Mouse (Mus musculus) retina, adult 2 months (tissue): ENCODE results near the gene Nt5dc3.
A peak's percentile ranks its signal among the peaks of the same experiment; 100 is the strongest.

Experiments used
- DNase-seq: peaks from one replicate; pipeline ENCODE4 v3.0.0-alpha.2; 2012; ENCODE audit warnings: low read depth, low spot score

Gene Nt5dc3

GRCm38 (mm10) chr10:86814292-86815131, 35.7 kb downstream of the Nt5dc3 start:
- no peak for DNase-seq

- DNase-seq: no peak
Observed at GRCm38 (mm10) chr10:86815133-86815532, 36.3 kb downstream of the Nt5dc3 start.

- DNase-seq: no peak
Observed at GRCm38 (mm10) chr10:86819649-86820165, 40.9 kb downstream of the Nt5dc3 start.

DNA sequence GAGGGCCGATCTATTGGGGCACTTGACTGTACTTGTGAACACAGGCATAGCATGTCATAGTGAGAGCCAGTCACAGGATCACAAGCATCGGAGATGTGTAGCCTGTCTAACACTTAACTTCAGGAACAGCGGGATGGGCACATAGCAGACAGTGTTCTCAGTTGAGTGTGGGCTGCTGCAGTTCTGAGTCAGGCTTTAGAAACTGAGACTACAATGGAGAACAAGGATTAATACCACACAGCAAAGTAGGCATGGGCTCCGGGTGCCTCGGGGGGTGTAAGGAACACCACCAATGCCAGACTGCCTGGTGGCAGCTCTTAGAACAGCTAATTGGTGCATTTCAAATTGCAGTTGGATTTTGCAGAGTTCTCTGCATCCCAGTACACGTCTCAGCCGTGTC, 42.2 kb downstream of the Nt5dc3 start:
- no peak for DNase-seq

DNA sequence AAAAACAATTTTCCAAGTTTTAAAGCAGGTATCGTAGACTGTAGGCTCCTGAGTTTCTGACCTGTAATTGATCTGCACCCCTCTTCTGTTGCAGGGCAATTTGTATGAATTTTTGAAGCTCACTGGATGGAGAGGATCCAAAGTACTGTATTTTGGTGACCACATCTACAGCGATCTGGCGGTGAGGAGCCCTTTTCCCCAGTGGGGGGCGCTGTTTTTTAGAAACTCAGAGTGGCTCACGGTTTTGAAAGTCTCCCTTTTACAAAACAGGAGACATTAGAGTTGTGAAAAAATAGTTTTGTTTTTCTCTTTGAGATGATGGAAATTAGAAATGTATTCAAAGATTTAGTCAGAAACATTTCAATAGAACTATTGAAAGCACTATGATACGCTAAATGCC, 45.3 kb downstream of the Nt5dc3 start:
- no peak for DNase-seq

- no peak for DNase-seq
Observed at GRCm38 (mm10) chr10:86824871-86825270, 46.1 kb downstream of the Nt5dc3 start.

- no peak for DNase-seq
Observed at GRCm38 (mm10) chr10:86825871-86826522, 47.2 kb downstream of the Nt5dc3 start.

GRCm38 (mm10) chr10:86826929-86827328, 48.1 kb downstream of the Nt5dc3 start:
- no peak for DNase-seq

GRCm38 (mm10) chr10:86828221-86829135, 49.7 kb downstream of the Nt5dc3 start:
- DNase-seq: no peak

DNA sequence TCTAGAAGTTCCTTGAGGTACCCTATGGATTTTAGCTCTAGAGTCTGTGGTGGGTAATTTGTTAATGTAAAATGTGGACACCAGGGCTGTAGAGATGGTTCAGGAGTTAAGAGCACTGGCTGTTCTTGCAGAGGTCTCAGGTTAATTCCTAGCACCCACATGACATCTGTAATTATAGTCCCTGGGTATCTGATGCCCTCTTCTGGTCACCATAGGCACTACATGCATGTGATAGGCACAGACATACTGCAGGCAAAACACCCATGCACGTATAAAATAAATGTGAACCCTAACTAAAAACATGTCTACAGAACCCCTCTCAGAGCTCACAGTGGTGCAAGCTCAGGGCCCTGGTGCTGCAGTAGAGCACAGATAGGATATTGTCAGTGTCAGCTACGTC, 50.7 kb downstream of the Nt5dc3 start:
- no peak for DNase-seq

GRCm38 (mm10) chr10:86836784-86837183, 58.0 kb downstream of the Nt5dc3 start:
- DNase-seq: no peak

DNA sequence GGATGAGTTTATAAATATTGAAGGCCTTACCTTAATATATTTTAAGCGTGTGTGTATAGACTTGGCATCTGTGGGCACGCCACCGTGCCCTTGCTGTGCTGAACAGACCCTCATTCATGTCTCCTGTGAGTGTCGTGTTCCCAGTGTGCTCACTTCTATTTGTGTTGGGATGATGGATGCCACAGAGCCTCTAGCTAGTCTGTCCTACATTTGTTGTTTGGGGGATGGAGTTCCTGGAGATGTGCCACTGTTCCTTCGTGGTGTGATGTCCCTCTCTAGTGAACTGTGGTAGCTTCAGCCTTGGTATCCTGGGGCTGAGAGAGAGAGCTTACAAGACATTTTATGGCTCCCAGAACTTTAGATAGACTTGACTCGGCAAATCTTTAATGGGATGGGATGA, 60.0 kb downstream of the Nt5dc3 start:
- no peak for DNase-seq

DNA sequence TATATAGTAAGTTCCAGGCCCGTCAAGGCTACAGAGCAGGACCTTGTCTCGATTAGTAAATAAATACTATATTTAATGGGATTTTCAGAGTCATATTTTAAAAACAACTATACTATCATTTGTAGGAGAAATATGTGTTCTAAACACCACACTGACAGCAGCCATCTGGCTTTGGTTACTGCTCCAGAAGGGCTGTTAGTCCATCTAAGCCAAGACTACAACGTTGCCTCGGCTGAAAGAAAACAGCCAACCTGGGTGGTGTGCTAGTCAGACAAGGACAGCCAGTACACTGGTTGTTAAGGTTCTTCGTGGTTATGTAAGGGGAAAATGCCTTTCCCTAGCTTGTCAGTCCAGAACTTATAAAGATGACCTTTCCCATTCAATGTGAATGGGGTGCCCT, 63.9 kb downstream of the Nt5dc3 start:
- DNase-seq: no peak

DNA sequence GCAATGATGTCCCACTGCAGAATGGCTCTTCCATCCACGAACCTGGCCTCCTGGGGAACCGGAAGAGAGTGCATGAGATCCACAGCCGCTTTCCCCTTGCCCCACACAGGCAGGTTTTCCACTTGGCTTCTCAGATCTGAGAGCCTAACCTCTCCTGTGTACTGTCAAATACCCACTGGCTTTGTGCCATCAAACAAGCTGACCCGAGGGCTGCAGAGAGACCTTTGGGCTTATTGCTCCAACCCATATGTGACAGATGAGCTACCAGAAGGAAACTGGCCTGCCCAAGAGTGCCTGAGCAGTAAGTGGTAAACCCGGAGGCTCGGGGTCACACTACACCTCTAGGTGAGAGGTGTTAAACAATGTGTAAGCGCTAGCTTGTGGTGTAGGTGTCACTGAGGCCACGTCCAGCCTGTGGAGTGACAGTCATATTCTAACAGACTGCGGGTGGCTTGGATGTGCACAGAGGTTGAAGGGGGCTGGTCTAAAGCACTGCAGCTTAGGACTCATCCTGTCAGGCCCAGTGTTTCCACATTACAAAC, 68.2 kb downstream of the Nt5dc3 start:
- DNase-seq: no peak

DNA sequence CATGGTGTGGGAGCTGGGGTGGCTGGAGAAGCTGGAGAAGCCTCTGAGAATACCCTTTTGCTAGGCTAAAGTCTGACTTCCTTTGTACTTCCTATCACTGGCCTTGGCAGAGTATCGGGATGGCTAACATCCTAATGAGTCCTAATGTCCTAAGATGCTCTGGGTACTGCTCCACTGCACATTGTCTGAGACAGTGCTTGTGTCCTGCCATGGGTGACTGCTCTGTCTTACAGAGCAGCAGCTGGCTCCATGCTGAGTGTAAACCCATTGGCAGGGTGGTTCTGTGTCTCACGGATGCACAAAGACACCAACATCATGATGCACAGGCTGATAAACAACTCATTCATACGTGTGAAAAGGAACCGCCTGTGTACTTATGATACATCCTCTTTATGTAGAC, 70.3 kb downstream of the Nt5dc3 start:
- DNase-seq: no peak

- DNase-seq: no peak
Observed at GRCm38 (mm10) chr10:86849508-86849907, 70.7 kb downstream of the Nt5dc3 start.

DNA sequence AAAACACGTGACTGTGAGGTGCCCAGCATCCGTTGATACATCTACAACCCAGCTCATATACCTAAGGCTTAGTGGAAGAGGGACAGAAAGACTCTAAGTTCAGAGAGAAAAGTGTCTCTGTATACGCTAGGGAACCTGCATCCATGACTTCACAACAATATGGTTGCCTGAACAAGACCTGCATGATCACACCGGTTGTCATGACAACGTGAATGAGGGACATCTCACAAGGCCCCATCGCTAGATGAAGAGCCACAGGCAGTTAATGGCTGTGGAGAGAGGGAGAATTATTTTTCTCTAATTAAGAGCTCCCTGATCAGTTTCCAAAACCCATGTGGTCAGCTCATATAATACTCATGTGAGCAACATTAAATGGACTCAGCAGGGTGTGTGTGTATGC, 73.4 kb downstream of the Nt5dc3 start:
- DNase-seq: no peak

DNA sequence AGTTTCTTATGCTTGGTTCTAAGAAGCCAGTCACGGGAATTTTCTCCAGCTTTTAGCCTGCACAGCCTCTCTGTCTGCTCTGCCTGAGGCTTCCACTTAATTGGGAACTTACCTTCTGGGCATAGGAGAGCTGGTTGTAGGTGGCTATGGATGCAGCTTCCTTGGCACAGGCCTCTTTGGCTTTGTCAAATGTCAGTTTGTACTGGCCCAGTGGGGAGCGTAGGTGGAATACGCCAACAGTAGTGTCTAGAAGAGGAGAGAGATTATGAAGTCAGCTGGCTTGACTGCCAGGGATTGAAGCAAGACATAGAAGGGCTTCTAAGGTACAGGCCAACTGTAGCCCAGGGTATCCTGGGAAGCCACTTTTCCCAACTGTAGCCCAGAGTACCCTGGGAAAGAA, 74.6 kb downstream of the Nt5dc3 start:
- no peak for DNase-seq

GRCm38 (mm10) chr10:86860396-86860795, 81.6 kb downstream of the Nt5dc3 start:
- no peak for DNase-seq

- no peak for DNase-seq
Observed at GRCm38 (mm10) chr10:86862496-86862895, 83.7 kb downstream of the Nt5dc3 start.

DNA sequence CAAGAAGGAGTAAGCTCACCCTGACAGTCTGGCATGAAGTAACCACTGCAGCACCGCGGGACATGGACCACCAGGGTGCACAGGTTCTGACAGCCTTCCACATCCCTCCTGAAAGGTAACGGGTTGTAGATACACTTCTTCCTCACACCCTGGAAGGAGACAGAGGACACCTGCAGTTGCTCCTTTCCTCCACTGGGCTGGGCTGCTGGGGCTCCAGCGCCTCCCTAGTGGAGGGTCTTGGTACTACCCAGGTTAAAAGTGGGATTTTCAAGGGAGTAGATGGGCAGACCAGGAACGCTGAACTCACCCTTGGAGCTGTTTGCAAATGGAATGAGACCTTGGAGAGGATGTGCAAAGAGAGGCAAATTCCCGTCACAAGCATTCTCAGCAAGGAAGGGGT, 84.6 kb downstream of the Nt5dc3 start:
- no peak for DNase-seq

DNA sequence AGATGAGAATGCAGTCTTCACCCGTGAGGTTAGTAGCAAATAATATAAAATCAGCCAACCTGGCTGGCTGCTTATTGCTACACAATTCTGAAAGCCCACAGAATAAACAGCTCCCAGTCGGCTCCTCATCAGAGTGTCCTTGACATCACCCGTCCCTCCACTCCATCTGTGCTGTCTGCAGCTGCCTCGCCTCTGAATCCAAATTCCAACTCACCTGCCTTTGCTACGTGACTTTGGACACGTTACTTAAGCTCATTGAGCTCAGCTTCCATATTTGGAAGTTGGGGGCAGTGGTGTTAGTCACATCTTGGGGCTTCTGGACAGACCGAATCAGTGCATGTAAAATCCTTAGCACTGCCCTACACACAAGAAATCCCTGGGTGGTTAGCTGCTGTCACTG, 93.3 kb downstream of the Nt5dc3 start:
- peak; percentile 20 for DNase-seq
